Mouse (Mus musculus) kidney, adult 9 months (tissue): Measurements from ENCODE around the gene Tepsin.

ENCODE experiments used
- DNase-seq: peaks from one replicate; pipeline ENCODE4 v3.0.0; 2022

The Tepsin gene

GRCm38 (mm10) chr11:120110554-120110953 is 12.0 kb upstream of the Tepsin start:
- DNase-seq, result no peak

- DNase-seq, result peak; percentile 55
Observed at GRCm38 (mm10) chr11:120109558-120110210, 11.2 kb upstream of the Tepsin start.

DNA sequence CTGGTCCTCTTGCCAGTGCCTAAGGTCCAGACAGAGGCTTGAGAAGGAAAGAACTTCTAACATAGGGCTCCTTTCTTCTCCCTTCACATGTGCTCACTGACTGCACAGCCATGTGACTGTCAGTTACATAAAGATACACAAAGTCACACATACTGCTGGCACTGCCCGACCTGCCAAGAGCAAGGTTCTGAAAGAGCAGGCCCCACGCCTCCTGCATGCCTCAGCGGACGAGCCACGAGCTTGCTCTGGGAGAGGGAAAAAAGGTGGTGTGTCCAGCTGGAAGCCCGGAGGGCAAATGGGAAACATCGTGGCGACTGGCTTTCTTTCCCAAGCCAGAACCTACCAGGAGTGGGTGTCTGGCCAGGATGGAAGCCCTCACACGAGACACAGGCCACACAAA is 9.3 kb upstream of the Tepsin start:
- peak; percentile 69 for DNase-seq

GRCm38 (mm10) chr11:120107026-120107425 is 8.5 kb upstream of the Tepsin start:
- DNase-seq, result peak; percentile 31

- DNase-seq, result no peak
Observed at GRCm38 (mm10) chr11:120103431-120103997, 5.0 kb upstream of the Tepsin start.

DNA sequence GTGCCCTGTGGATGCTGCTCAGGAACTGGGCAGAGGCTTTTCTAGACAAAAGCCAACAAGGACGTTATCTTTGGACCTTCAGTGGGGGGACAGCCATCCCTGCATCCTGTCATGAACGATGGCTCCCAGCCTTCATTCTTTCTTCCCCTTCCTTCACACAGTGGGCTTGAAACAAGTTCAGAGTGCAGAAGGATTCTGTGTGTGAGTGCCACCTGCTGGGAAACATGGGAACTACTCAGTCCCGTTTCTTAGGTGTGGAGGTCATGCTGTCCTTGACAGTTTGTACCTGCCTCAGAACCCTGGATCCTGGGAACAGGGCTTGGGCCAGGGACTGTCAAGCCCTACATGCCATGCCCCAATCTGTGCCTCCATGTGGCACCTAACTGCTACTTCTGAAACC is 2.5 kb upstream of the Tepsin start:
- peak; percentile 87 for DNase-seq

DNA sequence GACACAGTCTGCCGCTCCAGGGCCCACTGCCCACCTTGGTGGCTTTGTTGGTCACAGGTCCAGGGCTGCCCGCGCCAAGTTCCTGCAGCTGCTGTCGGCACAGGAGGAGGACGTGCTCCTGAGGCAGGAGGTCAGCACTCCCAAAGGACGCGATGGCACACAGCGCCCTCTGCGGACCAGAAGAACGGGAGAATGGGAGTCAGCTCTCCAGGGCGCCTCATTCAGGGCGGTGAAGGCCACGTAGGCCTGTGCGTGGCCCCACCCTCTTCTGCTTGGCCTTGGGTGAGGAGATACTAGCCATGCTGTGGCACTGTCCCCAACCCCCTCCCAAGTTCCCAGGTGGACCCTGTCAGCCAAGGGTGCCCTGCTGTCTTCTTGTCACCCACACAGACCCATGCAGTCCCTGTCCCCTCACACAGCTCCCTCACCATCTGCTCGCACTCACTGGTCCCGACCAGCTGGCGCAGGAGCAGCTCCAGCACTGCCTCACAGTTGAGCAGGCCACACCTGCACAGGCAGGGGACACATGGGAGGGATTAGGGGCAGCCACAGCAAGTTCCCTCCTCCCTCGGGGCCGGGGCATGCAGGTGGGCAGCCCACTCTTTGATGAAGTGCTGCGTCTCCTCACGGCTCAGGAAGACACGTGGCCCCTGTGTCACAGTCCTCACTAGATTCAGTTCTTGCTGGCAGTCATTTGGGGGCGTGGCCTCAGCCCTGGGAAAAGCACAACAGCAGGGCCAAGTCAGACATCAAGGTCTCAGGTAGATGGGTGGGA is 5.5 kb downstream of the Tepsin start:
- DNase-seq, result no peak

- no peak for DNase-seq
Observed at GRCm38 (mm10) chr11:120090661-120091060, 7.9 kb downstream of the Tepsin start.

DNA sequence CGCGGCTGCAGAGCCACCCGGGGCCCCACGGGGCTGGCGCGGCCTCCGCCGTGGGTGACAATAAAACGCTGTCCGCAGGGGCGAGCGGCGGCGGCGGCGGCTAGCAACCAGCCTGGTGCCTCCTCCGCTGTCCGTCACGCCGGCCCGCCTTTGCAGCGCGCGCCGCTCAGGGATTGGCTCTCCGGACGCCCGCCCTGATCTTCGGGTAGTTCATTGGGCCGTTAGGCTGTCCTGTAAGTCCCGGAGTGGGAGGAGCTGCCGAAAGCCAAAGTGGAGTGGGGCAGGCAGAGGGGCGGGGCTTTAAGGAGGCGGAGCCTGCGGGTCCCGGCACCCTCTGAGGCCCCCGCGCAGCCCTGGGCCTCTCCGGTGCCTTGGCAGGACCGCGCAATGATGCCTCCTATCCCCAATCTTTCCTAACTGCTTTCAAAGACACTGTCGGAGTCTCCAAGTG is 11.8 kb downstream of the Tepsin start, which contains the start of gene Cep131:
Gene Cep131 (minus strand): TSS at position 126 of the 451 bp plus-strand sequence.
- peak; percentile 99 for DNase-seq

DNA sequence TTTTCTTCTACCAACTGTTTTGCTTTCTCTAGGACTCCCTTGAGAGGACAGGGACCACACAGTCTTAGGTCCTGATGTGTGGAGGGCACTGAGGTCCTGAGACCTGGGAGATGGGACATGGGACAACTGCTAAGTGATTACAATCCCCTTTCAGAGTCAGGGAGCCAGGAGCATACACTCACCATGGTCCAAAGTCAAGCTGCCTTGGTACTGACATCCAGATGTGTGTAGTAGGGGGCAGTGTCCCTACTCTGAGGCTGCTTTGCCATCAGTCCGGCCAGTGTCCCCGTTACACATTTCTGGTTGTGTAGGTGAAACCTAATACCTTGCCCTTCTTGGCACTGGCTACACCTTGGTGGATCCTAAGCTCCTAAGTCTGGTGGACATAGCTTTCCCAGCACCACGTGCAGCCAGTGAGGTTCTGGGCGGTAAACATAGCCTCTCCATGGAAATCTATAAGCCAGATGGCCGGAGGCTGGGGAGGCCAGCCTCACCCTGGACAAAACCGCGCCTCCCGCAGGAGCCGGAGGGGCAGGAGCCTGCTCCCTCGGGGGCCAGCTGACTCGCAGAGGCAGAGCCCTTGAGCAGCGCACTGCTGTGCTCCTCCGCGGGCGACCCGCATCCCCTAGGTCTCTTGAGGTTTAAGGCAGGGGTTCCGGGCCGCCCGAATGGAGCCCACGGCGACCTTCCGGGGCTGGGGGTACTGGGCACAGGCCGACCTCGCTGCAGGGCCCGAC is 12.5 kb downstream of the Tepsin start:
- DNase-seq, result peak; percentile 23

DNA sequence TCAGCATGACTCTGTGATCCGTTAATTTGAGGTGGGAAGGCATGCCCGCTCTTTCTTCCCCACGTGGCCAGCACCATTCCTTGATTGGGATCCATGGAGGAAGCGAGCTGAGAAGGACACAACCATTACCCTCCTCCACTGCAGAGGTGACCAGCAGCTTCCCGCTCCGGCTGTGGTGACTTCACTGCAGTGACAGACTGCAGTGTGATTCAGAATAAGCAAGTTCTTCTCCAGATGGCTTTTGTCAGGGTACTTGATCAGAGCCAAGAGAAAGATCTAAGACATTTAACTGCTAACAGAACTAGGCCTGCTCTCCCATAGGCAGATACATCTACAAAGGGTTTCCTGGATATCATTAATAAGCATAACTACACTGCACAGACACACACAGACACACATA is 18.2 kb downstream of the Tepsin start:
- DNase-seq, result no peak

DNA sequence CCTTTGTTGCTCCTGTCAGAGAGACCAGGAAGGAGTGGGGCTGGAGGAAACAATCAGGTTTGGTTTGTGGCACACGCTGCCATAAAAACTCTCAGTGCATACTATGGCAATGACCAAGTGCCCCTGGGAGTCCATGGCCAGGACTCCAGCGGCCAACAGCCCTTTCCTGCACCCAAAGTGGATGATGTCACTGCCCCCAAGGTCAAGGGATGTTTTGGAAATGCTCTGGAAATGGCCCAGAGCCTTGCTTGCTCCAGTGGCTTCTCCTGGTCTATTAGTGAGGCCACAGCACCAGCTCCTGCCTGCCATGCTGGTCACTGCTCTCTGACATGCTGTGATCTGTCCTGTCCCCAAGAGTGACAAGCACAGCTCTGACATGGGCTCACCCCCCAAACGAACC is 22.3 kb downstream of the Tepsin start:
- no peak for DNase-seq

- no peak for DNase-seq
Observed at GRCm38 (mm10) chr11:120072986-120073647, 25.4 kb downstream of the Tepsin start.

GRCm38 (mm10) chr11:120071731-120072320 is 26.7 kb downstream of the Tepsin start:
- no peak for DNase-seq

DNA sequence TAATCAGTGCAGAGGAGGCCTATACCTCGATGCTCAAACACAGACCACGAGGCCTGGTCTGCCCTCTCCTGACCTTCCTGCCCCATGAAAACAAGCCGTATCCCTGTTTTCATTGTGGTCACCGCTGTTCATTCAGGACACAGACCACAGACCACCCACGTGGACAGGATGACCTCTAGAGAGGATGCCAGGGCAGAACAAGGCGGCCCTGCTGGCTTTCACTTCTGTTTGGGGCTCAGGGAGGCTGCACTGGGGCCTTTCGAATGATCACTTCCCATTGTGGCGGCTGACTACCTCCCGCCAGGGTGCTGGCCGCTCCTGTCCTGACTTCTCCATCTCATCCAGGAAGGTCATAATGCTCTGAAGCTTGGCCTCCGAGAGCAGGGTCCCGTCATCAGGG is 27.5 kb downstream of the Tepsin start:
- no peak for DNase-seq

DNA sequence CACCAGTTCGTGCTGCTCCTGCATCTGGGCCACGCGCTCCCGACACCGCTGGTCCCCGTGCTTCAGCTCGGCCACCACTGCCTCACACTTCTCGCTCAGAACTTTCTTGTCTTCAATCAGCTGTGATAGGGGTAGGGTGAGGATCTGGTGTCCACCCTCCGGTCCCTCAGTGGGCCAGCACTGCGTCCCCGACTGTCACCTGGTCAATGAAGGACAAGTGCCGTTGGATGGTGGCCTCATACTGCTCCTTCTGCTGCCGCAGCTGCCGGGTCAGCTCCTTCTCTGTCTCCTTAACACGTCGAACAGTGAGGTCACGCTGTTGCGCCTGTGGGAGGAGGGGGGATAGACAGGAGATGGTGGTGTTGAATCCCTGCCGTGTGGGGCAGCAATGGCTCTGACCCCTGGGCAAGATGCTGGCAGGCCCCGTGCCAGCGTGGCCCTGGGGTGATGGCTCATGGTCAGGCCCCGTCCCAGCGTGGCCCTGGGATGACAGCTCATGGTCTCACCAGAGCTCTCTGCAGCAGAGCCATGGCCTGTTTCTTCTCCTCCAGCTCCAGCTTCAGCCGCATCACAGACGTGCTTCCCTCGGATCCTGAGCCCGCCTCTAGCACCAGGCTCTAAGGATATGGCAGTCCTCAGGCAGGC is 28.1 kb downstream of the Tepsin start:
- no peak for DNase-seq

- DNase-seq, result no peak
Observed at GRCm38 (mm10) chr11:120069261-120069660, 29.3 kb downstream of the Tepsin start.

DNA sequence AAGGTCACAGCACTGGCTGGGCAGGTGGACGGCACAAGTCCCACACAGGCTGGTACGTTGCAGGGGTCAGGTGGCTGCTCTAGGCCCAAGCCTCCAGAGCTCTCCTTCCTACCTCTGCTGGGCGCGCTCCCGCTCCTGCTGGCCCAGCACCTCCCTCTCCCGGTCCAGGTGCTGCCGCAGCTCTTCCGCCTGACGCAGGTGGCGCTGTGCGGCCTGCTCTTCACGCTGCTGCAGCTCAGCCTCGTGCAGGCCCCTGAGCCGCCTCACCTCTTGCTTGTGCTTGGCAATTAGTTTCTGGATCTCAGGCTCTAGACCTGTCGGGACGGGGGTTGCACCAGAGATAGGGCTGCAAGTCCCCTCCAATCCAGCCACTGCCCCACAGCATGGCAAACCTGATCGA is 30.7 kb downstream of the Tepsin start:
- no peak for DNase-seq

GRCm38 (mm10) chr11:120065291-120065690 is 33.2 kb downstream of the Tepsin start:
- peak; percentile 63 for DNase-seq

GRCm38 (mm10) chr11:120064668-120065040 is 33.9 kb downstream of the Tepsin start:
- no peak for DNase-seq

DNA sequence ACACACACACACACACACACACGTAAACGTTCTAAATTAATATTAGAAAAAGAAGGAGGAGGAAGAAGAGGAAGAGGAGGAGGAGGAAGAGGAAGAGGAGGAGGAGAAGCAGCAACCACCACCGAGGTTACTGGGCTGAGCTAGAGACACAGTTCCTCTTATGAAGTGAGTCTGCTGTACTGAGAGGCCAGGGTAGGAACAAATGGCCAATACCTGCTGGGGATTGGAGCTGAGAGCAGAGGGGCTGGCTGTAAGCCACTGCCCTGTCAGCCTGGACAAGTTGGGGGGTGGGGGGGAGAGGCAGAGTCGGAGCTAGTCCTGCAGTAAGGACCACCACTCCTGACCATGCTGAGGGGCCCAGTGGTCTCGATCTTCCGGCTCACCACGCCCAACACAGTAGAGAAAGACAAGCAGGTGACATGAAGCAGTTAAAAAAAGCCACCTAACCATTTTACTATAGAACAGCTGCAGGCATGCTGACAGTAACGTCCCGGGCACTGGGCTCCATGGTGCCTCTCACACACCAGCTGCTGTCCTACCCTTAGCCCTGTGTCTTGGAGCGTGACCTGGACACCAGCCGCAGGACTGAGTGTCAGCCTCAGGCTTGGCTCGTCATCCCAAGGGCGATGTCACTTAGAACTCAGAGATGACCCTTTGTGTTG is 34.4 kb downstream of the Tepsin start:
- no peak for DNase-seq
